Mouse (Mus musculus) lung, adult 10 weeks (tissue): ENCODE results near the gene Gm6358. TPM values are rescaled to one million over a fixed set of nuclear protein-coding genes. Genes with fewer than 3 reads are reported as not detected.

ENCODE experiments used
- polyA plus RNA-seq: library from polyadenylated mRNA; stranded (reverse); fragments of 350-450 nt; fragmentation: Illumina TruSeq; extraction: RNeasy Lipid Tissue Mini Kit (QIAGEN cat#74804); gene quantifications from one replicate; pipeline ENCODE4 v1.2.3, GENCODE M21; 2014; ENCODE audit warnings: low read depth, low replicate concordance; ENCODE audit not compliant: insufficient read depth

The Gm6358 gene
- polyA plus RNA-seq: not detected

DNA sequence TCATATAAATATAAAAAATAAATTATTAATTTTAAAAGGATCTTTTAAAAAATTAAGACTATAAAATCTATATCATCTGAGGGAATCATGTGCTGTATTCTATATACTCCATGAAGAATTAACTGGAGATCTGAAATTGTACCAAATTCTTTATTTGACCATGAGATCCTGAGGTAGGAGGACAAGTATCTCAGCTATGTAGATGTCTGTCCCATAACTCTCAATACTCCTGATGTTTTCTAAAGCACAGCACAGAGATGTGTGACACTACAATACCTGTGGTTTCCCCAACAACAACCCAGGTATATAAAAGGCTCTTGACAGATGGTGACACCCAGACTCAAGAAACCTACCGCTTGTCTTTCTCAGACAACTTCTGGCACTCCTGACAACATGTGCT lies at the start of gene Gm6358:
Gene Gm6358, plus strand, starts transcription at position 301 of the 400 bp plus-strand sequence.

DNA sequence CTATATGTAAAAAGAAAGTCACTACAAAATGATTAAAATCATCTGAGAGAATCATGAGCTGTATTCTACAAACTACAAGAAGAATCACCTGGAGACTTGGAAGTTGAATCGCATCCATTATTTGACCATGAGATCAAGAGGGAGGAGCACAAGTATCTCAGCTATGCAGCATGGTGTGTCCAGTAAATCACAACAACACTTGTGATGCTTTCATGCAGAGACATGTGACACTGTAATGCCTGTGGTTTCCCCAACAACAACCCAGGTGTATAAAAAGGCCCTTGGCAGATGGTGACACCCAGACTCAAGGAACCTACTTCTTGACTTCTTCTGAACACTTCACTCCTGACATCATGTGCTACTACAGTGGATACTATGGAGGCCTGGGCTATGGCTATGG lies 10.1 kb downstream of the Gm6358 start, which contains the start of gene Gm10061:
Gene Gm10061, plus strand, starts transcription at position 301 of the 400 bp plus-strand sequence.

DNA sequence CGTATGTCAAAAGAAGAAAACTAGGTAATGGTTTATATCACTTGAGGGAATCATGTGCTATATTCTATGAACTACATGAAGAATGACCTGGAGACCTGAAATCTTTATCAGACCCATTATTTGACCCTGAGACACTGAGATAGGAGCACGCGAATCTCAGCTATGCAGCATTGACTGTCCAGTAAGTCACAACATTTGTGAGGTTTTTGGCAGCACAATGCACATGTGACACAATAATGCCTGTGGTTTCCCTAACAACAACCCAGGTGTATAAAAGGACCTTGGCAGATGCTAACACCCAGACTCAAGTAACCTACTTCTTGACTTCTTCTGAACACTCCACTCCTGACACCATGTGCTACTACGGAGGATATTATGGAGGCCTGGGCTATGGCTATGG lies 17.0 kb downstream of the Gm6358 start, which contains the start of gene Gm9789:
Gene Gm9789, plus strand, starts transcription at position 301 of the 400 bp plus-strand sequence.

DNA sequence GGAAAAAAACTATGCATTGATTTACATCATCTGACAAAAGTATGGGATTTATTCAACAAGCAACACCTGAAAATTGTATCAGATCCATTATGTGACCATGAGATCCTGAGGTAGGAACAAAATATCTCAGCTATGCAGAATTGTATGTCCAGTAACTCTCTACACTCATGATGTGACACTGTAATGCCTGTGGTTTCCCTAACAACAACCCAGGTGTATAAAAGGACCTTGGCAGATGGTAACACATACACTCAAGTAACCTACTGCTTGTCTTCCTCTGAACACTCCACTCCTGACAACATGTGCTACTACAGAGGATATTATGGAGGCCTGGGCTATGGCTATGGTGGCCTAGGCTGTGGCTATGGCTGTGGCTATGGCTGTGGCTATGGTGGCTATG lies 28.5 kb downstream of the Gm6358 start, which contains the start of gene Gm7735:
Gene Gm7735, plus strand, starts transcription at position 301 of the 400 bp plus-strand sequence.

DNA sequence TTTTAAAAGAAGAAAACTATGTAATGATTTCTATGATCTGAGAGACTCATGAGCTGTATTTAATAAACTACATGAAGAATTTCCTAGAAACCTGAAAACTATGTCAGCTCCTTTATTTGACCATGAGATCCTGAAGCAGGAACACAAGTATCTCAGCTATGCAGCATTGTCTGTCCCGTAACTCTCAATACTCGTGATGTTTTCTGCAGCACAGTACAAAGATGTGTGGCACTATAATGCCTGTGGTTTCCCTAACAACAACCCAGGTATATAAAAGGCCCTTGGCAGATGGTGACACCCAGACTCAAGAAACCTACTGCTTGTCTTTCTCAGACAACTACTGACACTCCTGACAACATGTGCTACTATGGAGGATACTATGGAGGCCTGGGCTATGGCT lies 33.8 kb downstream of the Gm6358 start, which contains the start of gene 1110057P08Rik:
Gene 1110057P08Rik, plus strand, starts transcription at position 301 of the 400 bp plus-strand sequence.

Other genes with a start within 250 kb of the Gm6358 start
- not detected for gene Krtap19-5, start 244.4 kb upstream of the Gm6358 start, polyA plus RNA-seq
- not detected for gene Krtap19-9b, start 208.6 kb upstream of the Gm6358 start, polyA plus RNA-seq
- gene Krtap16-3, start 178.0 kb upstream of the Gm6358 start, polyA plus RNA-seq: not detected
- gene Krtap22-2, start 130.1 kb upstream of the Gm6358 start, polyA plus RNA-seq: not detected
- gene Gm10229, start 125.6 kb upstream of the Gm6358 start, polyA plus RNA-seq: not detected
- not detected for gene Krtap6-1, start 109.2 kb upstream of the Gm6358 start, polyA plus RNA-seq
- not detected for gene Gm10228, start 99.4 kb upstream of the Gm6358 start, polyA plus RNA-seq
- not detected for gene Krtap6-5, start 93.0 kb upstream of the Gm6358 start, polyA plus RNA-seq
- not detected for gene 1110025L11Rik, start 76.8 kb upstream of the Gm6358 start, polyA plus RNA-seq
- not detected for gene Krtap6-3, start 56.8 kb upstream of the Gm6358 start, polyA plus RNA-seq
- gene Gm10061, start 10.2 kb downstream of the Gm6358 start, polyA plus RNA-seq: not detected
- gene Gm9789, start 17.1 kb downstream of the Gm6358 start, polyA plus RNA-seq: not detected
- gene Gm7735, start 28.6 kb downstream of the Gm6358 start, polyA plus RNA-seq: not detected
- not detected for gene 1110057P08Rik, start 33.9 kb downstream of the Gm6358 start, polyA plus RNA-seq
- not detected for gene Krtap20-2, start 65.0 kb downstream of the Gm6358 start, polyA plus RNA-seq